ENCODE assay signal across 8 mouse cellular contexts in genomic region chr15:9071556-9072544, GRCm38 (mm10). TPM values are rescaled to one million over a fixed set of nuclear protein-coding genes. Genes with fewer than 3 reads are reported as not detected.
A peak's percentile ranks its signal among the peaks of the same experiment; 100 is the strongest.
DNase-seq lines count a peak whose midpoint lies in the region; ATAC-seq lines count a peak whose summit lies in the region.

No protein-coding gene starts in this region.

- H3K4me1 ChIP-seq in intestine, embryonic 14.5 days (replicated peaks; ENCODE audit: control insufficient read depth, insufficient read depth, low read length), result peaks cover 28% of the 10 kb centered on the region
- peaks cover 23% of the 10 kb centered on the region for H3K4me1 ChIP-seq in limb, embryonic 15.5 days
- peaks cover 21% of the 10 kb centered on the region for H3K4me1 ChIP-seq in stomach, embryonic 15.5 days

- no peaks in the 10 kb centered on the region for H3K9me3 ChIP-seq in intestine, embryonic 14.5 days (ENCODE audit: control insufficient read depth, low read length)
- H3K9me3 ChIP-seq in limb, embryonic 15.5 days, result no peaks in the 10 kb centered on the region
- no peaks in the 10 kb centered on the region for H3K9me3 ChIP-seq in stomach, embryonic 15.5 days

- peak overlapping the region; percentile 92 for H3K4me3 ChIP-seq in intestine, embryonic 14.5 days (ENCODE audit: low read depth, low read length)
- peak overlapping the region; percentile 91 for H3K4me3 ChIP-seq in limb, embryonic 15.5 days
- peak overlapping the region; percentile 92 for H3K4me3 ChIP-seq in stomach, embryonic 15.5 days (replicated peaks)

- no peaks in the 10 kb centered on the region for H3K27me3 ChIP-seq in intestine, embryonic 14.5 days (replicated peaks; ENCODE audit: control insufficient read depth, insufficient read depth, low read length)
- no peaks in the 10 kb centered on the region for H3K27me3 ChIP-seq in limb, embryonic 15.5 days
- H3K27me3 ChIP-seq in stomach, embryonic 15.5 days (replicated peaks), result no peaks in the 10 kb centered on the region

- intact Hi-C loops in left cerebral cortex, postnatal 14 days (cut with DNase I), result no loop called here

- H3K27ac ChIP-seq in intestine, embryonic 14.5 days (ENCODE audit: low read depth), result peak overlapping the region; percentile 90
- H3K27ac ChIP-seq in limb, embryonic 15.5 days, result peak overlapping the region; percentile 94
- peak overlapping the region; percentile 94 for H3K27ac ChIP-seq in stomach, embryonic 15.5 days

- WGBS in intestine, embryonic 14.5 days, result under 1% methylated on average over 54 of the region's 66 CpGs
- WGBS in limb, embryonic 15.5 days, result under 1% methylated on average over 60 of the region's 66 CpGs
- under 1% methylated on average over 59 of the region's 66 CpGs for WGBS in stomach, embryonic 15.5 days

- peak overlapping the region; percentile 92 for H3K9ac ChIP-seq in intestine, embryonic 14.5 days (ENCODE audit: low read length)
- H3K9ac ChIP-seq in limb, embryonic 15.5 days, result peak overlapping the region; percentile 82
- peak overlapping the region; percentile 88 for H3K9ac ChIP-seq in stomach, embryonic 15.5 days

- DNase-seq in left cerebral cortex, adult 8-10 months (ENCODE audit: low spot score in 2 of 2), result peak; percentile 24 to 33
- no peak for DNase-seq in left cerebral cortex, postnatal 14 days (ENCODE audit: low spot score in 2 of 2)
- peak; percentile 56 for DNase-seq in cerebellum, adult 9-10 months
- peak; percentile 46 for DNase-seq in gastrocnemius, postnatal 10 days
- DNase-seq in intestine, embryonic 14.5 days (ENCODE audit: low spot score), result peak; percentile 85

- H3K36me3 ChIP-seq in intestine, embryonic 14.5 days (ENCODE audit: control insufficient read depth, insufficient read depth, low read length), result no peaks in the 10 kb centered on the region
- no peaks in the 10 kb centered on the region for H3K36me3 ChIP-seq in limb, embryonic 15.5 days
- H3K36me3 ChIP-seq in stomach, embryonic 15.5 days, result no peaks in the 10 kb centered on the region

- peak overlapping the region; percentile 62 for H3K4me2 ChIP-seq in intestine, embryonic 14.5 days (ENCODE audit: low read length)
- H3K4me2 ChIP-seq in limb, embryonic 15.5 days, result peak overlapping the region; percentile 67
- peak overlapping the region; percentile 71 for H3K4me2 ChIP-seq in stomach, embryonic 15.5 days

- peak; percentile 48 for ATAC-seq in intestine, embryonic 14.5 days (replicated peaks; ENCODE audit: low FRiP score, low TSS enrichment, low read depth)
- ATAC-seq in limb, embryonic 15.5 days (ENCODE audit: insufficient number of reproducible peaks, low FRiP score, low TSS enrichment, low read depth), result no peak
- peak; percentile 9; the same call in 1 of the 2 replicates for ATAC-seq in monocyte, adult 5-6 weeks (replicated peaks; ENCODE audit: insufficient number of reproducible peaks, low FRiP score, low TSS enrichment, poor library complexity, severe bottlenecking)
- 0 out of 2 replicates have a peak, but pooled peaks have one; percentile 1 for ATAC-seq in stomach, embryonic 15.5 days (ENCODE audit: insufficient read depth, low FRiP score, low read depth)

RNA-seq across cellular contexts. Expression of gene Nadk2, which starts 0.8 kb away (rescaled TPM):
- 10 to 100 TPM; 47.5 to 65.3 (median 51.6) TPM for total RNA-seq in left cerebral cortex, adult 8-10 months (2022)
- 10 to 100 TPM; 40.9 to 46.2 TPM for total RNA-seq in left cerebral cortex, postnatal 14 days (2021)
- 10 to 100 TPM; 24.0 to 26.6 TPM for total RNA-seq in gastrocnemius, postnatal 10 days (2021)
- polyA plus RNA-seq in intestine, embryonic 14.5 days (2014; fragmentation: Nextera tagmentation; extraction: Ambion mirVana), result 44.6 and 46.5 TPM in 2 replicates
- 16.2 and 19.8 TPM in 2 replicates for polyA plus RNA-seq in limb, embryonic 15.5 days (2015; fragmentation: Nextera tagmentation; extraction: Ambion mirVana)
- total RNA-seq in monocyte, adult 5-6 weeks (2017), result 29.7 to 32.9 TPM (median 31.5 TPM) in 3 replicates
- 38.6 and 40.0 TPM in 2 replicates for polyA plus RNA-seq in stomach, embryonic 15.5 days (2015; fragmentation: Nextera tagmentation; extraction: Ambion mirVana)

Comparison
In these comparisons a context has a peak if more than half of its experiments do, and no peak if none do; other contexts are left out.
1. DNase-seq: peak in left cerebral cortex, adult 8-10 months (2 of 2), cerebellum, adult 9-10 months (single experiment), gastrocnemius, postnatal 10 days (single experiment) and intestine, embryonic 14.5 days (single experiment); none in left cerebral cortex, postnatal 14 days (0 of 2).
2. Peak in every context shown above with its lines, with median percentiles within 50 percentile points of each other: H3K27ac ChIP-seq, H3K4me2 ChIP-seq, H3K4me3 ChIP-seq and H3K9ac ChIP-seq.